Comparison of ENCODE assay signal across 11 mouse cellular contexts in genomic region chr1:73933146-73933490, GRCm38 (mm10).
DNase-seq lines count a peak whose midpoint lies in the region; ATAC-seq and TF ChIP-seq lines count a peak whose summit lies in the region.
"Had no signal": no experiment of that assay in that cellular context is flagged by ENCODE, and none has a peak within 500 bp of the region (broad histone marks: within the 10 kb centered on the region; RNA-seq: fewer than 3 reads in every experiment).

No protein-coding gene starts in this region.

- no peak overlapping the region for H3K4me3 ChIP-seq in heart, embryonic 14.5 days (ENCODE audit: control insufficient read depth in 1 of 2, insufficient read depth in 1 of 2, low read depth in 1 of 2, low read length in 2 of 2)
- no peak overlapping the region for H3K4me3 ChIP-seq in layer of hippocampus, adult 2 months
- no peak overlapping the region for H3K4me3 ChIP-seq in spleen, adult 2 months (ENCODE audit: extremely low read depth, insufficient read depth, insufficient read length)
- H3K4me3 ChIP-seq in stomach, postnatal 0 days (ENCODE audit: low read depth, low read length): no peak overlapping the region

- peaks cover 29 to 68% of the 10 kb centered on the region in 2 experiments for H3K4me1 ChIP-seq in heart, embryonic 14.5 days (ENCODE audit: control insufficient read depth in 2 of 2, insufficient read depth in 2 of 2, low read length in 2 of 2)
- H3K4me1 ChIP-seq in spleen, adult 2 months (ENCODE audit: control insufficient read depth, insufficient read depth, insufficient read length): peaks cover 30% of the 10 kb centered on the region; the same call in 1 of the 2 replicates
- no peaks in the 10 kb centered on the region for H3K4me1 ChIP-seq in stomach, postnatal 0 days (replicated peaks; ENCODE audit: control insufficient read depth, insufficient read depth)

- no peak for TF ChIP-seq EP300 in stomach, postnatal 0 days (optimal IDR thresholded peaks at IDR 0.05)

- no peak for TF ChIP-seq CTCF in layer of hippocampus, adult 2 months (conservative IDR thresholded peaks at IDR 0.05)
- TF ChIP-seq CTCF in spleen, adult 2 months (IDR thresholded peaks at IDR 0.05; ENCODE audit: extremely low read depth, insufficient read depth, insufficient read length, insufficient replicate concordance): no peak
- no peak for TF ChIP-seq CTCF in stomach, postnatal 0 days (IDR thresholded peaks at IDR 0.05; ENCODE audit: low read depth)

- intact Hi-C loops in heart, postnatal 10 days (cut with DNase I): no loop called here

- no peaks in the 10 kb centered on the region for H3K9me3 ChIP-seq in heart, embryonic 14.5 days (ENCODE audit: control insufficient read depth, low read length)
- no peaks in the 10 kb centered on the region for H3K9me3 ChIP-seq in stomach, postnatal 0 days (ENCODE audit: control insufficient read depth, low read length)

- TF ChIP-seq POLR2A in spleen, adult 2 months (IDR thresholded peaks at IDR 0.05; ENCODE audit: low read depth, low read length): no peak

- H3K4me2 ChIP-seq in heart, embryonic 14.5 days (ENCODE audit: low read length): no peak overlapping the region
- no peak overlapping the region for H3K4me2 ChIP-seq in stomach, postnatal 0 days (replicated peaks; ENCODE audit: low read depth)

- WGBS in heart, embryonic 14.5 days: 34% methylated on average over 5 of the region's 5 CpGs
- 84% methylated on average over 5 of the region's 5 CpGs for whole genome bisulfite sequencing in spleen, adult 2 months
- 69% methylated on average over 5 of the region's 5 CpGs for WGBS in stomach, postnatal 0 days

- peak overlapping the region; percentile 44 to 90 for H3K27ac ChIP-seq in heart, embryonic 14.5 days (replicated peaks in 1 of 2; ENCODE audit: control insufficient read depth in 1 of 2, insufficient read depth in 1 of 2, low read depth in 2 of 2, low read length in 2 of 2)
- peak overlapping the region; percentile 71 for H3K27ac ChIP-seq in layer of hippocampus, adult 2 months
- 0 out of 2 replicates have a peak overlapping the region, but pooled peaks have one; percentile 33 for H3K27ac ChIP-seq in spleen, adult 2 months (ENCODE audit: insufficient read depth, low read length)
- H3K27ac ChIP-seq in stomach, postnatal 0 days (replicated peaks): peak overlapping the region; percentile 24; the same call in 1 of the 2 replicates

- peaks cover 99% of the 10 kb centered on the region for H3K36me3 ChIP-seq in heart, embryonic 14.5 days (ENCODE audit: control insufficient read depth, insufficient read depth, low read length)
- H3K36me3 ChIP-seq in spleen, adult 2 months (ENCODE audit: control insufficient read depth, insufficient read depth, low read length): no peaks in the 10 kb centered on the region
- peaks cover 9% of the 10 kb centered on the region; the same call in 1 of the 2 replicates for H3K36me3 ChIP-seq in stomach, postnatal 0 days (ENCODE audit: control insufficient read depth, insufficient read depth, low read length)

- ATAC-seq in heart, embryonic 14.5 days (ENCODE audit: insufficient number of reproducible peaks, insufficient read depth, low FRiP score, low read depth): no peak
- ATAC-seq in stomach, postnatal 0 days (ENCODE audit: low FRiP score, low TSS enrichment): no peak
- ATAC-seq: midbrain, embryonic 16.5 days had no signal

- peak overlapping the region; percentile 45 for H3K9ac ChIP-seq in heart, embryonic 14.5 days (ENCODE audit: low read length)
- no peak overlapping the region for H3K9ac ChIP-seq in stomach, postnatal 0 days (ENCODE audit: low read length)

- no peaks in the 10 kb centered on the region for H3K27me3 ChIP-seq in heart, embryonic 14.5 days (ENCODE audit: control insufficient read depth, insufficient read depth, low read length)
- no peaks in the 10 kb centered on the region for H3K27me3 ChIP-seq in spleen, adult 2 months (ENCODE audit: control insufficient read depth, insufficient read depth, low read length)
- no peaks in the 10 kb centered on the region for H3K27me3 ChIP-seq in stomach, postnatal 0 days (ENCODE audit: control insufficient read depth, insufficient read depth, low read length)
- H3K27me3 ChIP-seq: CH12.LX had no signal

- DNase-seq in heart, postnatal 10 days: no peak
- DNase-seq in layer of hippocampus, adult 2 months (ENCODE audit: low spot score in 2 of 2): peak in 1 of 2 experiments; percentile 48
- no peak for DNase-seq in layer of hippocampus, postnatal 14 days (ENCODE audit: low spot score in 2 of 2)
- no peak for DNase-seq in spleen, adult 2 months (ENCODE audit: low read depth in 1 of 2, low spot score in 2 of 2)
- DNase-seq in spleen, postnatal 10 days (ENCODE audit: low spot score in 2 of 2): no peak
- DNase-seq in stomach, postnatal 0 days (ENCODE audit: low spot score): no peak
- DNase-seq in neural tube, embryonic 10.5 days (ENCODE audit: extremely low spot score, low spot score): no peak
- DNase-seq: cerebellum, adult 11-12 months had no signal
